Mouse (Mus musculus): ENCODE data around the gene Mctp2.

GRCm38 (mm10) chr7:72078896-72079295, 227.5 kb downstream of the Mctp2 start:
- TF ChIP-seq CTCF (IDR thresholded peaks at IDR 0.05; ENCODE audit: extremely low read depth, insufficient read depth, insufficient read length, insufficient replicate concordance) (no peak), POLR2A (IDR thresholded peaks at IDR 0.05; ENCODE audit: low read depth, low read length) (no peak)
